Mouse (Mus musculus): ENCODE data around the gene Cfd. TPM values are rescaled to one million over a fixed set of nuclear protein-coding genes. Genes with fewer than 3 reads are reported as not detected.

Gene Cfd
- polyA plus RNA-seq (2014; fragmentation: Nextera tagmentation; extraction: Ambion mirVana), result not detected in 2 replicates

DNA sequence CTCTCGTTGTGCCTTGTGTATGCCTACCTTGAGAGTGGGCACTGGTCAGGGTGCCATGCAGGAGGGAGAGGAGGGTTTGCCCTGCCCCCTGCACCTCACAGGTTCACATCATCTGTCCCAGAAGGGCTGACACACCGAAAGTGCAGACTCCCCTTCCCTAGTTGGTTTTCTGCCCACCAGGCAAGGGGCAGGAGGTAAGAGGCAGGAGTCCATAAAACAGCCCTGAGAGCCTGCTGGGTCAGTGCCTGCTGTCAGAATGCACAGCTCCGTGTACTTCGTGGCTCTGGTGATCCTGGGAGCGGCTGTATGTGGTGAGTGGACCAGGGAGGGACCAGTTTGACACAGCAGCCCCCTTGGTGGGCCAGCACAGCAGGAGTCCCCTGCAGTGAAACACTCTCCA, at the start of gene Cfd:
Gene Cfd (plus strand): TSS at position 184 of the 400 bp plus-strand sequence.
- H3K27me3 ChIP-seq (ENCODE audit: control insufficient read depth, insufficient read depth, low read length), result peaks cover 2% of the 10 kb centered on the region; the same call in 1 of the 2 replicates
- no peak within 1 kb of the TSS for H3K4me3 ChIP-seq (ENCODE audit: low read length)
- 30% methylated on average over 5 of the region's 5 CpGs for WGBS
- H3K27ac ChIP-seq (ENCODE audit: low read depth, low read length), result no peak within 1 kb of the TSS
- H3K9me3 ChIP-seq (ENCODE audit: control insufficient read depth, low read length), result no peaks in the 10 kb centered on the region
- no peak within 1 kb of the TSS for H3K9ac ChIP-seq (ENCODE audit: low read depth, low read length)
- H3K4me2 ChIP-seq (replicated peaks; ENCODE audit: low read depth, low read length), result no peak within 1 kb of the TSS
- ATAC-seq (ENCODE audit: low FRiP score, low TSS enrichment), result no peak
- peaks cover 9% of the 10 kb centered on the region for H3K36me3 ChIP-seq (ENCODE audit: control insufficient read depth, insufficient read depth, low read length)
- H3K4me1 ChIP-seq (ENCODE audit: control insufficient read depth, insufficient read depth, low read length), result no peaks in the 10 kb centered on the region

DNA sequence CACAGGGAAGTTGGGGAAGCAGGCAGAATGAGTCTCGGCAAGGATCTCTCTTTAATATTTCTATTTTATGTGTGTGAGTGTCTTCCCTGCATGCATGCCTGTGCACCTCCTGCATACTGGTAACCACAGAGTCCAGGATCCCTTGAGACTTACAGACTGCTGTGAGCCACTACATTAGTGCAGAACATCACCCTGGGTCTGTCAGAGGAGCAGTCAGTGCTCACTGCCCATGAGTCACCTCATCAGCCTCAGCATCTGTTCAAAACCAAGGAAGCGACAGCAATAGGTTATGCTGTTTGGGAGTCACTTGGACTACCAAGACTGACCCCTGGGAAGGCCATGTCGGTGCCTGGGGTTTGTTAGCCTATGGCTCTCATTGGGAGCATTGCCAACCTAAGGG, 48.3 kb upstream of the Cfd start:
- H3K36me3 ChIP-seq (ENCODE audit: control insufficient read depth, insufficient read depth, low read length), result no peaks in the 10 kb centered on the region
- H3K27me3 ChIP-seq (ENCODE audit: control insufficient read depth, insufficient read depth, low read length), result no peaks in the 10 kb centered on the region
- ATAC-seq (ENCODE audit: low FRiP score, low TSS enrichment), result no peak
- no peak overlapping the region for H3K4me3 ChIP-seq (ENCODE audit: low read length)
- no peak overlapping the region for H3K4me2 ChIP-seq (replicated peaks; ENCODE audit: low read depth, low read length)
- peaks cover 27% of the 10 kb centered on the region for H3K4me1 ChIP-seq (ENCODE audit: control insufficient read depth, insufficient read depth, low read length)
- WGBS, result 66% methylated on average over 3 of the region's 3 CpGs
- no peak overlapping the region for H3K27ac ChIP-seq (ENCODE audit: low read depth, low read length)
- H3K9me3 ChIP-seq (ENCODE audit: control insufficient read depth, low read length), result no peaks in the 10 kb centered on the region
- no peak overlapping the region for H3K9ac ChIP-seq (ENCODE audit: low read depth, low read length)

DNA sequence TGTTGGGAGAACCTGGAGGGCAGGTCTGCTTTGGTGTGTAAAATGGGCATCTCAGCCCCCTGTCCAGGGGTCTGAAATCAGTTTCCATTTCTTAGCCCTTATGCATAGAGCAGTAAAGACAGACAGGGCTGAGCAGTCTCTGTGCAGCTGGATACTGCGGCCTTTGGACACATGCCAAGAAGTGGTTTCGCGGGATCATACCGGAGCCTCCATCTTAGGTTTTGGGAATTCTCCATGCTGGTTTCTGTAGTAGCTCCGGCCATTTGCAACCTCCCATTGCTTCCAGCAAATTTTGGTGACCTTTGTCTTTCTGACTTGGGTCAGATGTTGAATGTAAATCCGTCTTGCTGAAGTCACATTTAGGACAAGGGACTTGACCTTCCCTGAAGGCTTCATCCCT, 47.2 kb upstream of the Cfd start:
- Histone ChIP-seq H3K4me1 (ENCODE audit: control insufficient read depth, insufficient read depth, low read length) (peaks cover 27% of the 10 kb centered on the region), H3K27me3 (ENCODE audit: control insufficient read depth, insufficient read depth, low read length) (no peaks in the 10 kb centered on the region)

DNA sequence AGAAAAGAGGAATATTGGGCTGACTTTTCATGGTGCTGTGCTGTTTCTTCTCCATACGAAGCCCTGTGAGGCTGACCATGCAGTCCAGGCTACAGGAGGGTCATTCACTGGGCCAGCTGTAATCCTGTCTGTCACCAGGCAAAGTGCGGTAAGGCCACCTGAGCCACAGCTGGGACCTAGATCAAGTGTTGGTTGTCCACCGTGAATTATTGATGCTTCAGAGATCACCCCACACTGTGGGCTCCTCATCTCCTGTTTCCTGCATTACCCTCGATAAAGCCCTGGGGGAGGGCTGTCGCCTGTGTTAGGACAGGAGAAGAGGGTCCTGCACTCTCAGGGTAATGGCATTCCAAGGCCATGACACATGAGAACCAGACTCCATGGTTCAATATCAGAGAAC, 44.1 kb upstream of the Cfd start:
- Histone ChIP-seq H3K4me1 (ENCODE audit: control insufficient read depth, insufficient read depth, low read length) (peaks cover 29% of the 10 kb centered on the region), H3K27me3 (ENCODE audit: control insufficient read depth, insufficient read depth, low read length) (no peaks in the 10 kb centered on the region), H3K9ac (ENCODE audit: low read depth, low read length) (no peak overlapping the region), H3K4me3 (ENCODE audit: low read length) (no peak overlapping the region), H3K27ac (ENCODE audit: low read depth, low read length) (peak overlapping the region; percentile 31; the same call in 1 of the 2 replicates), H3K9me3 (ENCODE audit: control insufficient read depth, low read length) (no peaks in the 10 kb centered on the region), H3K36me3 (ENCODE audit: control insufficient read depth, insufficient read depth, low read length) (no peaks in the 10 kb centered on the region), H3K4me2 (replicated peaks; ENCODE audit: low read depth, low read length) (no peak overlapping the region)
- ATAC-seq (ENCODE audit: low FRiP score, low TSS enrichment), result peak; percentile 70
- 18% methylated on average over 5 of the region's 5 CpGs for WGBS

More for the DNA sequence above, 47.2 kb upstream of the Cfd start:
- H3K9ac ChIP-seq (ENCODE audit: low read depth, low read length), result no peak overlapping the region
- WGBS, result 61% methylated on average over 6 of the region's 6 CpGs
- no peaks in the 10 kb centered on the region for H3K36me3 ChIP-seq (ENCODE audit: control insufficient read depth, insufficient read depth, low read length)
- no peak for ATAC-seq (ENCODE audit: low FRiP score, low TSS enrichment)
- no peaks in the 10 kb centered on the region for H3K9me3 ChIP-seq (ENCODE audit: control insufficient read depth, low read length)
- no peak overlapping the region for H3K4me2 ChIP-seq (replicated peaks; ENCODE audit: low read depth, low read length)
- H3K27ac ChIP-seq (ENCODE audit: low read depth, low read length), result no peak overlapping the region
- no peak overlapping the region for H3K4me3 ChIP-seq (ENCODE audit: low read length)

DNA sequence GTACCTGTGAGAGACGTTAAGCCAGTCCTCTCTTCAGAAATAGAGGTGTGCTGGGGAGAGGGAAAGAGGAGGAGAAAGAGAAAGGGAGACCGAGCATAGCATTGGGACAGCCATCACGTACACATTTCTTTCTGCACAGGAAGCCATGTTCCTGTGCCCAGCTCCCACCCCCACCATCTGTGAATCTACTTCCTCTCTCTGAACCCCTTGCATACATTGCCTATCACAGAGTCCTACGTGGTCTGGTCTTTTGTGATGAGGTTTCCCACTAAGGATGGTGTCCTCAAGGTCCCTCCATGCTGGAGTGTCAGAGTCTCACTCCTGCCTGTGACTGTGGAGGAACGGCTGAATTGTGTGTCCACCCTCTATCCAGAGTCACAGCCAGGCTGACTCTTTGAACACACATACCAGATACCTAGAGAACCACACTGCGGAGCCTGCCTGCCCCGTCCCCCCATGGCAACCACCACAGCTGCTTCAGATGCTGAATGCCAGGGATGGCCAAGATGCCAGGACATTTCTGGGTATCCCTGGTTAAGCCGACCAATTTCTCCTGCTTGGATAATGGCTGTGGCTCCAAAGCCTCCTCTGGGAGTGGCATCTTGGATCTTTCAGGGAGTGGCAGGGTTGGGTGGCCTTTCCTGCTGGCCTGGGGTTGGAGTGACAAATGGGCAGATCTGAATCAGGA, 40.6 kb upstream of the Cfd start:
- Histone ChIP-seq H3K4me1 (ENCODE audit: control insufficient read depth, insufficient read depth, low read length) (peaks cover 30% of the 10 kb centered on the region), H3K27ac (ENCODE audit: low read depth, low read length) (no peak overlapping the region), H3K36me3 (ENCODE audit: control insufficient read depth, insufficient read depth, low read length) (no peaks in the 10 kb centered on the region), H3K4me2 (replicated peaks; ENCODE audit: low read depth, low read length) (no peak overlapping the region), H3K4me3 (ENCODE audit: low read length) (no peak overlapping the region), H3K9ac (ENCODE audit: low read depth, low read length) (no peak overlapping the region), H3K9me3 (ENCODE audit: control insufficient read depth, low read length) (no peaks in the 10 kb centered on the region), H3K27me3 (ENCODE audit: control insufficient read depth, insufficient read depth, low read length) (no peaks in the 10 kb centered on the region)
- ATAC-seq (ENCODE audit: low FRiP score, low TSS enrichment), result no peak
- WGBS, result 84% methylated on average over 8 of the region's 8 CpGs

DNA sequence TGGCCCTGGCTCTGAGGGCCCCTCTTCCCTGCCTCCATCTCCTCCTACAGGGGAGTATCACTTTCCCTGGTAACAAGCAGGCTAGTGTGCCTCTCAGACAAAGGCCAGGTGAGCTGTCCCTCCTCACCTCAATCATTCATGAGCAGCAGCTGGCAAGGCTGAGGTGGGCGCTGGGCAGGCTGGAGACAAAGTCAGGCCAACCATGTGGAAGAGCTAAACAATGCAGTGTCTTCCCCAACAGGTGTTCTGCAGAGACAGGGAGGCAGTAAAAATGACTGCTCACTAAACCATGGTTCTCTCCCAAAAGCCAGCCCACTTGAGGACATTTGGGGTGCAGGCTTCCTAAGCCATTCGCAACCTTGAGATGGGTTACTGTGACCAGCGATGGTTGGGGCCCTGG, 39.0 kb upstream of the Cfd start:
- WGBS, result 65% methylated on average over 3 of the region's 3 CpGs
- Histone ChIP-seq H3K9ac (ENCODE audit: low read depth, low read length) (peak overlapping the region; percentile 100; the same call in 1 of the 2 replicates), H3K4me3 (ENCODE audit: low read length) (0 out of 2 replicates have a peak overlapping the region, but pooled peaks have one; percentile 10)

DNA sequence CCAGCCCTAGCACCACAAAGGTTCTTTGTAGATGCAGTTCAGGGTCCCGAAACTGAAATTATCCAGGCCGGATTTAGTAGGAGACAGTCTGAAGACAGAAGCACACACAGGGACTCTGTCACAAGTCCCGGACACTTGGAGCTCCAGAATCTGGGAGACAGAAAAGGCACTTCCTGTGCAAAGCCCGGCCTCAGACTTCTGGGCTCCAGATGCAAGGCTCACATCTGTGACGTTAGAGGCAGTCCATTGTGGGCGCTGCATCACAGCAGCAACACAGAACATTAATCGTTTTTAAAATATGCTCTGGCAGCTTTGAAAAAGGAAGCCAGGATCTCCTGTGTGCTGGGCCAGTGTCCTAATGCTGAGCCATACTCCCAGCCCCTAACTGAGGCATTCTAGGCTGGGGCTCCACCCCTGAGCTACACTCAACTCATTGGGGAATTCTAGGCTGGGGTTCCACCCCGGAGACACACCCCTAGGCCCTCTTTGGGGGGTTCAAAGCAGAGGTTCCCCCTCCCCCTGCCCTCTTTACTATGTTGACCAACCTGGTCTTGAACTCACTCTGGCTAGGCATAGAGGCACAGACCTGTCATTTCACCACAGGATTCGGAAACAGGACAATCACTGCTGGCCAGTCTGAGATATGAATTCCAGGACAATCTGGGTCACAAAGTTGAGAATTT, 38.4 kb upstream of the Cfd start:
- Histone ChIP-seq H3K36me3 (ENCODE audit: control insufficient read depth, insufficient read depth, low read length) (peaks cover 12% of the 10 kb centered on the region), H3K9me3 (ENCODE audit: control insufficient read depth, low read length) (no peaks in the 10 kb centered on the region), H3K4me3 (ENCODE audit: low read length) (peak overlapping the region; percentile 100; the same call in 1 of the 2 replicates), H3K4me1 (ENCODE audit: control insufficient read depth, insufficient read depth, low read length) (peaks cover 35% of the 10 kb centered on the region), H3K27ac (ENCODE audit: low read depth, low read length) (peak overlapping the region; percentile 100), H3K9ac (ENCODE audit: low read depth, low read length) (peak overlapping the region; percentile 100; the same call in 1 of the 2 replicates), H3K27me3 (ENCODE audit: control insufficient read depth, insufficient read depth, low read length) (no peaks in the 10 kb centered on the region), H3K4me2 (replicated peaks; ENCODE audit: low read depth, low read length) (peak overlapping the region; percentile 68)
- ATAC-seq (ENCODE audit: low FRiP score, low TSS enrichment), result no peak
- WGBS, result 41% methylated on average over 9 of the region's 9 CpGs

More for the DNA sequence above, 39.0 kb upstream of the Cfd start:
- Histone ChIP-seq H3K27ac (ENCODE audit: low read depth, low read length) (peak overlapping the region; percentile 100), H3K36me3 (ENCODE audit: control insufficient read depth, insufficient read depth, low read length) (peaks cover 6% of the 10 kb centered on the region), H3K4me1 (ENCODE audit: control insufficient read depth, insufficient read depth, low read length) (peaks cover 31% of the 10 kb centered on the region), H3K27me3 (ENCODE audit: control insufficient read depth, insufficient read depth, low read length) (no peaks in the 10 kb centered on the region), H3K4me2 (replicated peaks; ENCODE audit: low read depth, low read length) (peak overlapping the region; percentile 68; the same call in 1 of the 2 replicates), H3K9me3 (ENCODE audit: control insufficient read depth, low read length) (no peaks in the 10 kb centered on the region)
- no peak for ATAC-seq (ENCODE audit: low FRiP score, low TSS enrichment)

DNA sequence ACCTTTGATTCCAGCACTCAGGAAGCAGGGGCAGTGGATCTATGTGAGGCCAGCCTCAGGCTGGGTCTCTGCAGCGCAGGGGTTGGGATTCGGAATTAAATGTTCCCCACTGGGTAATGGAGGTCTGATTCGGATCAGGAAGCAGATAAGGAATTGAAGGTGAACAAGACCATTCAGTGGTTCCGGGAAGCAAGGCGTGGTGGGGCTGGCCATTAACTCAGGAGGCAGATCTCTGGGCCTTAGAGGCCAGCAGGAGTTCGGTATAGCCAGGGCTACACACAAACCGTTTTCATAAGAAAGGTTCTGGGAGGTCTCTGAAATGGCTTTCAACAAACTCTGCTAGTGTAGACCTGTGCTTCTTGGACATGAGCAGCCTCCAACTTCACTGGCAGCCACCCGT, 37.8 kb upstream of the Cfd start:
- ATAC-seq (ENCODE audit: low FRiP score, low TSS enrichment), result no peak
- no peaks in the 10 kb centered on the region for H3K9me3 ChIP-seq (ENCODE audit: control insufficient read depth, low read length)
- H3K4me2 ChIP-seq (replicated peaks; ENCODE audit: low read depth, low read length), result peak overlapping the region; percentile 68
- H3K4me1 ChIP-seq (ENCODE audit: control insufficient read depth, insufficient read depth, low read length), result peaks cover 41% of the 10 kb centered on the region
- H3K27ac ChIP-seq (ENCODE audit: low read depth, low read length), result peak overlapping the region; percentile 100
- peak overlapping the region; percentile 100 for H3K4me3 ChIP-seq (ENCODE audit: low read length)
- 25% methylated on average over 8 of the region's 8 CpGs for WGBS
- no peaks in the 10 kb centered on the region for H3K27me3 ChIP-seq (ENCODE audit: control insufficient read depth, insufficient read depth, low read length)
- H3K9ac ChIP-seq (ENCODE audit: low read depth, low read length), result peak overlapping the region; percentile 100
- peaks cover 18% of the 10 kb centered on the region for H3K36me3 ChIP-seq (ENCODE audit: control insufficient read depth, insufficient read depth, low read length)

DNA sequence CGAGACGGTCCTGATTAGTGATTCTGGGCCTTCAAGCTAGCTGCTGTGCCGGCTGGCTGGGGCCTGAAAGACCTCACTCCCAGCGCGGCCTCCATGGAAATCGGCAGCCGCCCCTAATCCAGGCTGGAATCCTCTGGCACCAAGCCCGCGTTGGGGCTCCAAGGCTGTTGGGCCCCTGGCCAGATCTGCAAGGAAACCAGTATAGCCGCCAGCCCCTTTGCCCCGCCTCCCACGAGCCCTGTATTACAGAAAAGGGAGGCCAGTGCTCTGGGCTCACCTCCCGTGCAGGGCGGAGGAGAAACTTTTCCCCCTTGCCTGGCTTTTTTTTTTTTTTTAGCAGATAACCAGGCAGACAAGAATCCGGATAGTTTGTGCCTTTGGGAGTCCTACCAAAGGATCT, 37.3 kb upstream of the Cfd start:
- Histone ChIP-seq H3K4me3 (ENCODE audit: low read length) (peak overlapping the region; percentile 100), H3K27ac (ENCODE audit: low read depth, low read length) (peak overlapping the region; percentile 100), H3K4me2 (replicated peaks; ENCODE audit: low read depth, low read length) (peak overlapping the region; percentile 68), H3K4me1 (ENCODE audit: control insufficient read depth, insufficient read depth, low read length) (peaks cover 47% of the 10 kb centered on the region), H3K9me3 (ENCODE audit: control insufficient read depth, low read length) (no peaks in the 10 kb centered on the region), H3K9ac (ENCODE audit: low read depth, low read length) (peak overlapping the region; percentile 100), H3K27me3 (ENCODE audit: control insufficient read depth, insufficient read depth, low read length) (no peaks in the 10 kb centered on the region), H3K36me3 (ENCODE audit: control insufficient read depth, insufficient read depth, low read length) (peaks cover 23% of the 10 kb centered on the region)
- under 1% methylated on average over 15 of the region's 15 CpGs for WGBS
- peak; percentile 47 for ATAC-seq (ENCODE audit: low FRiP score, low TSS enrichment)
